Mouse (Mus musculus) forebrain, embryonic 12.5 days (tissue): ENCODE results near the gene Nr1h4. TPM values are rescaled to one million over a fixed set of nuclear protein-coding genes. Genes with fewer than 3 reads are reported as not detected.

Experiments used
- ATAC-seq: fragments of 200-750 bp; cut with Nextera tagmentation; 2 replicates; pipeline ENCODE4 v1.8.0; 2017; ENCODE audit warnings: moderate TSS enrichment; ENCODE audit not compliant: low FRiP score
- H3K27ac ChIP-seq: fragments of 300-500 bp; sonication (generic); 2 replicates; pipeline ENCODE4 v1.5.1; 2016; ENCODE audit warnings: mild to moderate bottlenecking
- H3K27me3 ChIP-seq: fragments of 300-500 bp; sonication (generic); 2 replicates; pipeline ENCODE4 v1.6.1; 2016; ENCODE audit warnings: mild to moderate bottlenecking
- H3K36me3 ChIP-seq: fragments of 300-500 bp; sonication (generic); replicated peaks from 2 replicates; pipeline ENCODE4 v1.6.1; 2016; ENCODE audit warnings: mild to moderate bottlenecking
- H3K4me1 ChIP-seq: fragments of 300-500 bp; sonication (generic); 2 replicates; pipeline ENCODE4 v1.6.1; 2016
- H3K4me2 ChIP-seq: fragments of 300-500 bp; sonication (generic); 2 replicates; pipeline ENCODE4 v1.6.1; 2016; ENCODE audit warnings: mild to moderate bottlenecking, moderate library complexity
- H3K4me3 ChIP-seq: fragments of 300-500 bp; sonication (generic); replicated peaks from 2 replicates; pipeline ENCODE4 v1.5.1; 2016; ENCODE audit warnings: mild to moderate bottlenecking
- H3K9ac ChIP-seq: fragments of 300-500 bp; sonication (generic); 2 replicates; pipeline ENCODE4 v1.6.1; 2016; ENCODE audit warnings: mild to moderate bottlenecking
- H3K9me3 ChIP-seq: fragments of 300-500 bp; sonication (generic); 2 replicates; pipeline ENCODE4 v1.6.1; 2016
- WGBS: fragments of 180-500 bp; shearing (Covaris S2); methylation state at CpG from one replicate; pipeline ENCODE4 v1.1.7; 2016; 5-methylcytosine and 5-hydroxymethylcytosine counted together
- polyA plus RNA-seq: library from polyadenylated mRNA; unstranded; fragments of >200 nt; fragmentation: Nextera tagmentation; extraction: Ambion mirVana; gene quantifications from 2 replicates; pipeline ENCODE4 v1.2.1, GENCODE M21; 2016

Gene Nr1h4
- polyA plus RNA-seq, 1 experiment from 2014 or later: not detected

DNA sequence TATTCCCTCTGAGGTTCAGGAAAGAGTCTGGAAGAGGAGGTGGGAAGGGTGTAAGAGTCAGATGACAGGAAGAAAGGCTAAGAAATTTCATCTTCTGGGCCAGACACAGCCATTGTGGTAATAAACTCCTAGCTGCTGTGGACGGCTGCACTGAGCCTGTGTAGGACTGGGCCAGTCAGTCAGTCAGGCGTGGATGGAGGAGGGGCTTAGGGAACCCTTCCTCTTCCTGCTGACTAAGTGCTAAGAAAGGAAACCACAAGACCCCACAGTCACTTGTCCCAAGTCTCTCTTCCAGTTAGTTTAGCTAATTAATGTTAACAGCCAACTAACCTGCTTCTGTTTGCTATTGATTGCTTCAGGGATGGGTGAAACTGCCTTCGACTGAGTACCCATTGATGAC, 117.9 kb downstream of the Nr1h4 start:
- no peak for ATAC-seq
- 79% methylated on average over 3 of the region's 3 CpGs for WGBS
- Histone ChIP-seq H3K27ac (no peak overlapping the region), H3K9me3 (no peaks in the 10 kb centered on the region), H3K4me2 (no peak overlapping the region), H3K36me3 (peaks cover 47% of the 10 kb centered on the region), H3K9ac (no peak overlapping the region), H3K4me3 (no peak overlapping the region), H3K27me3 (no peaks in the 10 kb centered on the region), H3K4me1 (no peaks in the 10 kb centered on the region)

DNA sequence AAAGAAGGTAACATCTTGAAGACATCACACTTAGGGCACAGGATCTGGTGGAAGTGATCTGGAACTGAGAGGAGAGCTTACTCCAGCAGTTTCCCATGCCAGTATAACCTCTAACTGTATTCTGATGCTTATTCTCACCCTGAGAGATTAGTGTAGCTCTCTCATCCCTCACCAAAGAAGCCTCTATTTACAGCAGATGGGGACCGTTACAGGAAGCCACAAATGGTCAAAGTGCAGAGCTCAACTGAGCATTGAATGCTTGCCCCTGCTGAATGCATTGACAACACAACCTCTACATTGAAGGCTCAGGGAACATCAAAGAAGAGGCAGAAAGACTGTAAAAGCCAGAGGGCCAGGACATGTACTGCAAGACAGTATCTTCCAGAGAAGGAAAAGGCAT, 125.8 kb downstream of the Nr1h4 start:
- H3K4me2 ChIP-seq: no peak overlapping the region
- no peak overlapping the region for H3K4me3 ChIP-seq
- no peak overlapping the region for H3K9ac ChIP-seq
- peaks cover 5% of the 10 kb centered on the region; the same call in 1 of the 2 replicates for H3K36me3 ChIP-seq
- H3K9me3 ChIP-seq: no peaks in the 10 kb centered on the region
- H3K4me1 ChIP-seq: no peaks in the 10 kb centered on the region
- H3K27ac ChIP-seq: no peak overlapping the region
- no peaks in the 10 kb centered on the region for H3K27me3 ChIP-seq
- WGBS: 53% methylated on average over 1 of the region's 1 CpGs
- ATAC-seq: no peak

DNA sequence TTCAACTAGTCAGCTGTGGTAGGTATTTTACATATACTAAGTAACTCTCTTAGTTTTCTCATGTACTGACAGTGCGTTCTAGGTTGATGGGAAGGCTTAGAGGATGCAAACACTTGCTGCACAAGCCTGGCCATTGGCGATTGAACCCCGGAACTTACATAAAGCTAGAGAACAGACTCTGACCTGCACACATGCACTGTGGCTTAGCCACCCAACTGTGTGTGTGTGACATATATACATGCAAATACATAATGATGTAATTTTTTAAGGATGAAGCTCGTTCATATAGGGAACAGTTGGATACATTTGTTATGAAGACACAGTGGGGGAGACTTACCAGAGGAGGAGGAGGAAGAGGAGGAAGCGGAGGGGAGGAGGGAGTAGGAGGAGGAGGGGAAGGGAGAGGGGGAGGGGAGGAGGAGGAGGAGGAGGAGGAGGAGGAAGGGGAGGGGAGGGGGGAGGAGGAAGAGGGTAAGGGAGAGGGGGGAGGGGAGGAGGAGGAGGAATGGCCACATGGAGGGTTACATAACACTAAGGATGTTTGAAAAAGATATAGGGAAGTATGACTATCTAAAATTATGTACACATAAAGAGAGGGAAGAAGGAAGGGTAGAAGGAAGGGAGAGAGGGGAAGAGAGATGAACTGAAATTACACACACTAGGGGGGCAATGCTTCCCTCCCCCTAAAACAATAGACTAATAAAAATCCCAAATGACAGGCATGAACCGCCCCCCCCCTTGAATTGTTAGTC, 126.5 kb downstream of the Nr1h4 start:
- no peak overlapping the region for H3K9ac ChIP-seq
- H3K27ac ChIP-seq: no peak overlapping the region
- WGBS: 84% methylated on average over 5 of the region's 6 CpGs
- H3K27me3 ChIP-seq: no peaks in the 10 kb centered on the region
- H3K4me3 ChIP-seq: no peak overlapping the region
- H3K36me3 ChIP-seq: 0 out of 2 replicates have a peak, but pooled peaks cover 5% of the 10 kb centered on the region
- ATAC-seq: no peak
- no peak overlapping the region for H3K4me2 ChIP-seq
- no peaks in the 10 kb centered on the region for H3K9me3 ChIP-seq
- H3K4me1 ChIP-seq: no peaks in the 10 kb centered on the region

DNA sequence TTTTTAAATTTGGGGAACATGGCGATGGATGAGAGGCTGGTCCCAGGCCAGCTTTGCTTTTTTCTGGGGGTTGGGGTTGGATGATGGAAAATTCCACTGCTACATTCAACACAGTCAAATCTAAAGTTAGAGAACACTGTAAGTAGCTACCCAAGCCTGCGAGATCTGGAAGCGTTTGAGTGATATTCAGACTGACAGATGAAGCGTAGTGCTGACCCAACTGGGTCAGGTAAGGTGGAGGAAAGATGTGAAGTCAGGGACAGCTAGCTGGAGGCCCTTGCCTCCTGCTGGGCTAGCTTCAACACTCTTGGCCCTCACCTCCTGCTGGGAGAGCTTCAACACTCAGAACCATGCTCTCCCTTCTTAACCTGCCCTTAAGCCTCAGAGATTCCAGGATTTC, 128.4 kb downstream of the Nr1h4 start:
- Histone ChIP-seq H3K4me1 (no peaks in the 10 kb centered on the region), H3K27ac (no peak overlapping the region), H3K4me2 (no peak overlapping the region), H3K36me3 (no peaks in the 10 kb centered on the region), H3K4me3 (no peak overlapping the region), H3K27me3 (no peaks in the 10 kb centered on the region), H3K9ac (no peak overlapping the region), H3K9me3 (no peaks in the 10 kb centered on the region)
- WGBS: 87% methylated on average over 4 of the region's 4 CpGs
- ATAC-seq: no peak

Other genes starting within 250 kb of the Nr1h4 start
- 1.6 and 1.9 TPM in 2 replicates for gene Ano4, start 188.8 kb downstream of the Nr1h4 start, polyA plus RNA-seq
- 16.8 and 21.9 TPM in 2 replicates for gene Gas2l3, start 89.6 kb downstream of the Nr1h4 start, polyA plus RNA-seq
- gene Slc17a8, start 87.7 kb upstream of the Nr1h4 start, polyA plus RNA-seq: 0.40 and 0.57 TPM in 2 replicates
- gene Scyl2, start 152.7 kb upstream of the Nr1h4 start, polyA plus RNA-seq: 11.8 and 13.7 TPM in 2 replicates
- 45.0 and 45.2 TPM in 2 replicates for gene Actr6, start 198.7 kb upstream of the Nr1h4 start, polyA plus RNA-seq
- gene Uhrf1bp1l, start 211.4 kb upstream of the Nr1h4 start, polyA plus RNA-seq: 36.9 and 42.2 TPM in 2 replicates